Mouse (Mus musculus): Measurements from ENCODE around the gene Slc16a13.

Gene Slc16a13

DNA sequence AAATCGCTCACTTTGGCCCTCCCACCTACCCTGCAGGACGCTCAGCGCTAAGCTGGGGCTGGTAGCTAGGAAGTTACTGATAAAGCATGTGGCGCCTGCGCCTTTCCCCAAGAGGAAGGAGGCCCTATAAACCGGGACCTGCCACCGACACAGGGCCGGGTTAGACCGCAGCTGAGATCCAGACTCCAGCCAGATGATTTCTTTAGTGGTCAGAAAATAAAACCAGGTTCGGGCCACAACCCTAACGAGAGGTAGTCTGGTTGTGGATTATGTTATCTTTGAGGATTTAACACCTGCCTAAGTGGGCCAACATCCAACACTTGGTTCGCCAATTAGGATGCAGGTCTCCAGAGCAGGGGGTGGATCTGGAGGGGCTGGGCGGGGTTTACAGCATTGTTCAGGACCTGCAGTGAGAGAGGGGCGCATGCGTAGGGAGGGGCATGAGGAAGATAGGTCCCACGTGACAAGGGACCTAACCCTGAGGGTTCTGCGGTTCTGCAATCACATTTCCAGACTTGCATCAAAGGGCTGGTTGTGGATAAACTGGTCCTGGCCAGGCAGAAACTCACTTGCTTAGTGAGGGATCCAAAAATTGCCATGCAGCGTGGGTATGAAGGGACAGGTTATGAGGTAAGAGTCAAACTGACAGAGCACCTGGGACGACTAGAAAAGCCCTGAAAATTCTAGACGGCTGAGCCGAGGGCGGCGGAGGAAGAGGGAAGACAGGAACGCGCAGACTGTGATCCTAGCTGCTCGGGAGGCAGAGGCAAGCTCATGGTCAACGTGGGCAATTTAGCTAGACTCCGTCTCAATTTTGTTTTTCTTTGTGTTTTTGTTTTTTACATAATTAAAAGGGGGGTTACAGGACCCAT, at the start of gene Slc16a13:
TSS of gene Slc16a13 (minus strand) at position 334 of the 872 bp plus-strand sequence.
- peak; percentile 97 to 98 for DNase-seq

DNA sequence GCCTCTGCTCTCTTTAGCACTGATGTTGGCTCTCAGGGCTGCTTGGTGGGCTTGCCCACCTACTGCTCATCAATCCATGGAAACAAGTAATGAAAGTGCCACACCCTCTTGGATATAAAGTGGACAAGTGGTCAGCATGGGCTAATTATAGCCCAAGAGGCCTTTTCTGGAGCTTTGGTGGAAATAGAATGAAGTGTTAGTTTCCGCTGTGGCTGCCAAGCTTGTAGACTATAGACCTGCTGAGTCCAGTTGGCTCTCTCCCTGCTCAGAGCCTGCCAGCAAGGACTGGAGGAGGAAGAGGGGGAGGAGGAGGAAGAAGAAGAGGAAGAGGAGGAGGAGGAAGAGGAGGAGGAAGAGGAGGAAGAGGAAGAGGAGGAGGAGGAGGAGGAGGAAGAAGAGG, 45.5 kb upstream of the Slc16a13 start:
- DNase-seq = peak in 1 of 2 experiments; percentile 21

DNA sequence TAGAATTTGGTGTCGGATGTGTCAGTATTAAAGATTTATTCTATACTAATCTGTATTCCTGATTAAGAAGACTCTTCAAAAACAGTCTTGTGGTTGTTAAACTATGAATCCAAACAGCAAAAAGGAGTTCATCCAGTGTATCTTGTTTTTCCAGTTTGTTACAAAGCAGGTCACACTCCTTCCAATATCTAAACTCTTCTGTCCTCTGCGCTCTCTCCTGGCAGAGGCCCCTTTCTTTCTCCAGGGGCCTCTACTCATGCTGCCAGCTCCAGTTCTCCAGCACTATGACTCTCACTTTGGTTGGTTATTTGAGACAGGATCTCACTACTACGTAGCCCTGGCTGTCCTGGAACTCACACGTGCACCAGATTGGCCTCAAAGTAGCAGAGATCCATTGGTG, 45.0 kb upstream of the Slc16a13 start:
- no peak for DNase-seq

DNA sequence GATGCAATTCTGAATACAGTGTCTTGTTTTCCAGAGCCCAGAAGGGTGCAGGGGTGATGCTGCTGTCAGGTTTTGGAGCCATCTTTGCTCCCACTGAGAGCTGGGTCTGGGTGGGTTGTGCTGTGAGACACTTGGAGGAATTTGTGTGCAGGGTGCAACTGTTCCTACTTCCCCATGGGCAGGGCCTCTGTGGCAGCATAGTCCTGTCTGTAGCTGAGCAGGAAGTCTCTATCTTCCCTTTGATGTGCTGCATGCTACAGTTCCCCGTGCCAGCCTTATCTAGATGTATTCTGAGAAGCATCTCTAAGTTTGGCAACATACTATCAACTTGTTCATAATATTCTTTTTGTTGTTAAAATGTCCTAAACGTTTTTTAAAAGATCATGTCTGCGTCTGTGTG, 44.4 kb upstream of the Slc16a13 start:
- no peak for DNase-seq

DNA sequence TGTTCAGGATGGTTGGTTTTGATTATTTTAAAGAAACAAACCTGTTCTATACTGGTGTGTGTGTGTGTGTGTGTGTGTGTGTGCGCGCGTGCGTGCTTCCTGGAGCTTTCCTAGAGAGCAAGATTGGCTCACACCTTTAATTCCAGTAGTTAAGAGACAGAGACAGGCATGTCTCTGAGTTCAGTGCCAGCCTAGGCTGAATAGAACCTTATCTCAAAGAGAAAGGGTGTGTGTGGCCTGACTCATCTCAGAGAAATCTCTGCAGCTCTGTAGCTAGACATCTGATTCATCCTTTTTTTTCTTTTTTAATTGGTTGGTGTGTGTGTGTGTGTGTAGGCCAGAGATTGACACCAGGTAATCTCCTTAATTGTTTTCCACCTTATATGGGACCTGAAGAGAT, 38.2 kb upstream of the Slc16a13 start:
- DNase-seq = no peak

DNA sequence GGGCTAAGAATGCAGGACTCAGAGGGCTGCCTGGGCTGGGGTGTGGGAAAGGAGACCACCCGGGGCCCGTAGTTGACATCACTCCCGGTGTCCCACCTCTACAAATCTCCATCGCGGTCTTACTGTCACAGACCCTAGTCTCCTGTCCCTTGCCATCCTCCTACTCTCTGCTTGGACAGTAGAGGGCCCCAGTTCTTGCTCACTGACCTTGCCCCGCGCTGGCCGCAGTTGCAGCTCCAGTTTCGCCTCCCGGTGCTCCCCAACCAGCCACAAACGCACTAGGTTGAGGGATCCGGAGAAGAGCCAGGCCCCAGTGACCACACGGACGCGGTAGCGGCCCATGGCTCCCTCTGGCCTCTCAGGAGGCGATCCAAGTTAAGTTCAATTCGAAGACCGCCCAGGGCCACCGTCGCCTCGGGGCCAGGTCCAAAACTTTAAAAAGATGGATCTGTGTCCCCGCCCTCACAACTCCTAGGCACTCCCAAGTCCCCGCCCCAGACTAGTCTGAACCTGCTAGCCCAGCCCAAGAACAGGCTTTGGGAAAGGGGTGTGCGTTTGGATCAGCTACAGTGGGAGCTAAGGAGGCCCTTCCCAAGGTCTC, 34.2 kb upstream of the Slc16a13 start, which contains the start of gene Alox12:
TSS of gene Alox12 (minus strand) at position 423 of the 601 bp plus-strand sequence.
- no peak for DNase-seq

DNA sequence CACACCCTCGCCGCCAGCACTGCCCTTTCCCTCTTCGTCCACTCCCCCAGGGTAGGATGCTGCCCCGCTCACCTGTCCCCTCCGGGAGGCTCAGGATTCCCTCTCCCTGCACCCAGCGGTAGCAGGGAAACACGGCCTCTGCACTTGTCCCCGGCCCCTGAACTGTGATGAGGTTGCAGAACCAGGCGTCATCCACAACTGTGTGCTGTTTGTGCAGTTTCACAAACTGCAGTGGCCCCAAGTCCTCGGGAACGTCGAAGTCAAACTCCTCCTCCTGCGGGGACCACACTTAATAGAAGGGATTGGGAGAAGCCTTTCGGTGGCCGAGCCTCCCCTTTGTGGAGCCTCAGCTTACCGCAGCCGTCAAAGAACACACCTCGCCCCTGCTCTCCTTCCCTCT, 33.5 kb upstream of the Slc16a13 start:
- no peak for DNase-seq

DNA sequence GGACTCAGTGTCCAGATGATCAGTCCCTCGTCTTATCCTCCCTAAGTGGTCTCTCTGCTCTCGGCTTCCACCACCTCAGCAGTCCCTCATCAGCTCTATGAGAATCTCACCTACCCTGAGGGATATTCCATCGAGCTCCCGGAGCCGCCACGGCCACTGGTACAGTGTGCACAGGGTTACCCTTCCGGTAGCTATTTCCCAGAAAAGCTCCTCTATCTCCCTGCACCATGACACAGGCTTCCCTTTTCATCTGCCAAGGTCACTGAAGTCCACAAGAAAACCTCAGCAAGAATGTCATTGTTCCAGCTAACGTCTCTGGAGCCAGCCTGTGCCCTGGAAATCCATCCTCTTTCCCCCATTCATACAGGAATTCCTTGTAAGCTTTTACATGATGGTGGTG, 31.0 kb upstream of the Slc16a13 start:
- no peak for DNase-seq

DNA sequence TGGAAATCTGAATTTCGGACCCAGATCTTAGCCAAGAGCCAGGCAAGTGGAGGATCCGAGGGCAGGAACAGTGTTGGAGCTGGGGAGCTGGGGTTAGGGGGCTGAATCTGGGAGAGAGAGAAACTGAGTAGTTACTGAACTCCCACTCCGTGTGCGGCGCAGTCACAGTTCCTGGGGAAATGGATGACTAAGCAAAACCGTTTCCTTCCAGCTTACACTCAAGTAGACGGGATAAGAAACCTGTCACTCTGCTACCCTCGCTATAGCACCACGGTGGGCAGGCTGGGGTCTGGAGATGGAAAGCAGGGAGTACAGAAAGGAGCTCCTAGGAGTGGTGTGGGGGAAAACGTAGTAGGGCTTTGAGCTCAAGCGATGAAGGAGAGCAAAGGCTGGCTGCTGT, 29.3 kb upstream of the Slc16a13 start:
- DNase-seq = no peak

DNA sequence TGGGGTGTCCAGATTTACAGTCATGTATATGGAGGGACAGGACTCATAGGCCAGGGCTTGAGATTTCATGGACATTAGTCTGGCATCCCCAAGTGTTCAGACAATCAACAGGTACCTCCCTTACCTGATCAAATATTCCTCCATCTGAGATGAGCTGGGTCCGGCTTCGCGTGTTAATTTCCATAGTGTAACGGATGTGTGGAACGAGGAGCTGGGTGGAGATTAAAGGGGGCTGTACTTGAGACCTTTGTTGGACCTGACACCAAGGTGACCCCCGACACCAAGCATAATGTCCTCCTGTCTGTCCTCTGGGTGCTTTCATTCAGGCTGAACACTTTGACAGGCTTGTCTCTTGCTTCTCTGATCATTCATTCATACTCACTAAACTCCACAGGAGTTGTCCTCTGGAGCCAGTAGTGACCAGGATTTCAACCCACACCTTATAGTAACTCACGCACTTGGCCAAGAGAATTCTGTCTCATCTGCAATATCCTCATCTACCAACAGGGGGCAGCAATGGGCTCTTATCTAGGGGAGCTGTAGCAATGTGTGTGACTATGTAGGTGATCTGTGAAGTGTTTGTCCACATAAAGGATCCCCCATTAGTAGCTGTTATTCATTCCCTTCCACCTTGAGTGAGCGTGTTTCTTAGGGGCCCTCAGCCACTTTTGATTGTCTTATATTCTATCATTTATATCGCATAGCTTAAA, 26.4 kb upstream of the Slc16a13 start:
- peak; percentile 65 to 73 for DNase-seq

DNA sequence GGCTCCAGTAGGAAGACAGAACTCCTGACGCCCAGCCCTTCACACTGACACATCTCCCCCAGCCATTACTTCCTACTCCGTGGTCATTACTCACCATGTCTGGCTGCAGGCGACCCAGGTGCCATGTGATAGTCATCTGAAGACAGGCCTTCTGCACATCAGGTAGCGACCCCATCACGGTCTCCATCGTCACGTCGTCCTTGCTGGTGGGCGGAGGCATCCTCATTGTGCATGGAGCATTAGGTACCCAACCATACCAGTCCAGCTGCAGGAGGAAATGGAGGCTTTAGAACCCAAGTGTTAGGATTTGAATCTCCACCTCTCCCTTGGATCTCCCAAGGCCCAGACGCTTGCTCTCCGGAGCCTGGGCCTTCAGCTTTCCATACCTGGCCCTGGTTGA, 21.7 kb upstream of the Slc16a13 start:
- no peak for DNase-seq

DNA sequence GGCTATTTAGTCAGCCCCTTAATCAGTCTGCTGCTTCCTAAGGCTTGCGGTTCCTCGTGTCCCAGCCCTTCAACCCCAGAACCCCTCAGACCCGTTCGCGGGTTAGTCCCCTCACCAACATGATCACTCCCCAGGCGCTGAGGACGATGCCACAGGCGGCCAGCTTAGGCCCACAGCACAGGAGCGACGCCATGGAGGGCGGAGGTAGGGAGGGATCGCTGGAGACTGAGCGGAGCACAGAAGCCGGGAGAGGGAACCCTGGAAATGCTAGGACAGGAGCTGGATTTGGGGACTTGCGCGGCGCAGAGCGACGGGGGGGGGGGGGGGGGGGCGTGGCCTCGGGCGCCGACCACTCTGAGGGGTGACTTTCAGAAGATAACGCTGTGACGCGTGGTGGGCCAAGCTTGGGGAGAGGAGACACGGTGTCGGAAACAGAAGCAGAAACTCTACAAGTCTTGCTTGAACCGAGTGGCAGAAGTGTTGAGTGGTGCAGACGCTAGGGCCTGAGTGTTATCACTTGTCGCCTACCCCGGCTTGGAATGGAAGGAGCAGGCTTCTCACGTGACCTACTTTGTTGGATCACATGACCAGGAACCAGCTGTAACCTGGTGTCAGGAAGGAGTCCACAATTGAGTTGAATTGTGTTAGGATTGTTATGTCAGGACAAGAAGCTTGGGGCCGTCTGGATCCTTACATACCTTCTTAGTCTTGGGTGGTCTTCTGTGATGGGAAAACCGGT, 18.8 kb upstream of the Slc16a13 start, which contains the start of the genes Gm21988 and Rnasek:
TSS of gene Gm21988 (minus strand) at position 290 of the 739 bp plus-strand sequence.
TSS of gene Rnasek (minus strand) at position 302 of the 739 bp plus-strand sequence.
- peak; percentile 76 to 88 for DNase-seq

DNA sequence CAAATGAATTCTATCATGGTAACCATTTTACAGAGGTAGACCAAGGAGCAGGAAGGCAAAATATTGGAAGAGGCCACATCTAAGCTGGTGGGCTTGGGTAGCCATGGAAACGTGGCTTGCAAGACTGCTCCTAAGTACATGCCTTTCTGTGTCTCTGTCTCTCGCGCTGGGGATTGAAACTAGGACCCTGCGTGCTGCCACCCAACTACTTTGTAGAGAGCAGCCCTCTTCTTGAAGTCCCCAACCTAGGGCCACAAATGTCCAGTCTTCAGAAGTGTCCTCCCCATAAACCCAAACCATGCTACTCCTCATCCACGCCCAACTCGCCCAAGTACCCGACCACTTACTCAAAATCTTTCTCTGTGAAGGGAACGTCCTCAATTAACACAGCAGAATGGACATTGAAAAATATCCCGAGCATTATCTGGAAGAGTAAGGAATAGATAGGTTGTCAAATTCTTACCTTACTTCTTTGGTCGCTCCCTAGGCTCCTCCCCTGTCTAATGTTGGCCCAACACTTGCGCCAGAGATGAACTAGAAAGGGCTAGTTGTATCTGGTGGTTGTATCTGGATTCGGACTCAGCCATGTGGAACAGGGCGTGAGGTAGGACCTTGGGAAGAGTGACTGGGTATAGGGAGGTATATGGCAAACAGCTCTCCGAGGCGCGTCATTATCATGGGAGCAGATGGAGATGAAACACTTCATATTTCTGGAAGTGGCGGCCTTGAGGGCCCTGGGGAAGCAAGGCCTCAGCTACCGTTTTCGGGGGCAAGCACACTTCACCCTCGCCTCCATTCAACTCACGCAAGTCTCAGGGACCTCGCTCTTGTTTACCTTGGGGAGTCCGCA, 18.0 kb upstream of the Slc16a13 start:
- peak; percentile 22 to 30 for DNase-seq

DNA sequence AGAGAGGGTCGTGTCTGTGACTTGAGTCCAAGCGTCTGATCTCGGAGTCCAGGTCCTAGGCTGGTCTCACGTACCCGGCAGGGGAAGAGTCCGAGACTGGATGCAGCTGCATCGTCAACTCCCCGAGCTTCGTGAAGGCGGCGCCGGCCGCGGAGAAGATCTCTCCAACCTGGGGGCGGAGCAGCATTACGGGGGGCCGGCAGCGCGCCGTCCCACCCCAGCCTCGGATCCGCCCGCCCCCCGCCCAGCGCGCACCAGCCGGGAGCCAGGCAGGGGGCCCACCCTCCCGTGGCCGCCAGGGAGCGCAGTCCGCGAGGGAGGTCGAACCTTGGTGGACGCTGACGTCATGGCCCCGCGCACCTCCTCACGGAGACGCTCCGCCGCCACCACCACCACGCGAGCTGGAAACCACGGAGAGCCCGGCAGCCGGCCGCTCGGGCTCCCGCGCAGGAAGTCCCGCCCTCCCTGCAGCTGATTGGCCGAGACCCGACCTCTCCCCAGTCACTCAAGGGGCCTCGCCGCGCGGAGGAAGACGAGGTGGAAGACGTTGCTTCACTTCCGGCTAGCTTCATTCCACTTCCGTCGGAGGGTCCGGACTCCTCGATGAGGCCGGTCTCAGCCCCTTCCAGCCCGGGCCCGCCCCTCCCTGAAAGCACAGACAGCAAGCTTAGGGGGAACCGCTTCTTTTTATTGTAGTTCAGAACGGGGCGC, 16.7 kb upstream of the Slc16a13 start, which contains the start of gene 0610010K14Rik:
TSS of gene 0610010K14Rik (minus strand) at position 458 of the 711 bp plus-strand sequence.
- DNase-seq = peak; percentile 98 to 99

DNA sequence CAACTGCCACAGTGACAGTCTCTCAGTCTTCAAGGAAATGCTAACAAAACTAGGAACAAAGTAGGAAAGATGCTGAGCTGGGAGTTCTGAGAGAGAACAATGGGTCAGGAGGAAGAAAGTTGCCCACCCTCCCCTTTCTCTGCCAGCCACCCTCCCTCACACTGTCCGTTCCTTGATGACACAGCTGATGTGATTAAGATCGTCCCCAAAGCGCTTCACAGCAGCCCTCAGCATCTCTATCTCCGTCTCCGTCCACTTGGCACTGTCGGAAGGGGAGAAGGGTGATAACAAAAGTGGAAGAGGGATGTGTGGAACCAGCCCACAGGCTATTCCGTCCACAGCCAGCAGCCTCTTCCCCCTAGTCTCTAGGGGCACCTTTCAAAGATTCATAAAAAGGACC, 15.9 kb upstream of the Slc16a13 start:
- peak; percentile 6 to 19 for DNase-seq

DNA sequence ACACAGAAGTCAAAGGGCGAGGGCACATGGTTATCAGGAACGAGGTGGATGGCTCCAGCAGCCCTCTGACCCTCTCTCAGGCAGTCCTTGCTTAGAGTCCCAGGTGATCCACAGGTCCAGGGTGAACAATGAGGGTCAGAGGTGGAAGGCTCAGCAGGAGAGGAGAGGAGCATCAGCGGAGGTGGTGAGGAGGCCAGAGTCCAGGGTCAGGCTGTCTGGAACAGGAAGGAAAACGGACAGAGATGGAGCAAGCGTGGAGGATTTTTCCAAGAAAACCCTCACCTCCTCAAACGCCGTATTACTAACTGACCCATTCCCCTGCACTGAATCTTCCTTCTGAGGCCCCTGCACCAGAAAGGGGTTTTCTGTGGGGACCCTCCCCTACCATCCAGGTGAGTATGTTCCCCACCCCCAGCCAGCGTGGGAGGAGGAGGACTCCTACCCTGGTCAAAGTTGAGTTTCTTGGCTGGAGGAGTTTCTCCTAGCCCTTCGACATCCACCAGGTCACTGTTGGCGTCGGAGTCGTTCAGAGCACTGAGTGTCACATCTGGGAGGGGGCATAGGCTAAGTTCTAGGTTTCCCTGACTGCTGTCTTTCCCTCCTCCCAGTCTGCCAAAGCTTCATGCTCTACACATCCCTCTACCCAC, 14.5 kb upstream of the Slc16a13 start:
- no peak for DNase-seq

DNA sequence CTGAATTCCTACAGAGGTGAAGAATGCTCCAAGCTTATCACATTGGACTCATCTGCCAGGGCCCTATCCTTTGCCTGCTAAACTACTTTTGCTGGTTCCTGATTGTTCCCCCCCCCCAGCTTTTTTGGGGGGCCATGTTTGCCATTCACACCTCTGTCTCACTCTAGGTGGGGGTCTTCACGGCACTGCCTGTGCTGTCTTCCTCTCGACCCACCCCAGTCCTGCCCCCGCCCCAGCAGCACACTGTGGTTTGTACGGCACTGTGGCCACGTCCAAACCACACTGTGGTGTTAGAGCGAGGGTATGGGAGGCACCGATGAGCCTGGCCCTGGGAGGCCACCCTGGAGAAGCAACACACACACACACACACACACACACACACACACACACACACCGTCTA, 13.6 kb upstream of the Slc16a13 start:
- no peak for DNase-seq

DNA sequence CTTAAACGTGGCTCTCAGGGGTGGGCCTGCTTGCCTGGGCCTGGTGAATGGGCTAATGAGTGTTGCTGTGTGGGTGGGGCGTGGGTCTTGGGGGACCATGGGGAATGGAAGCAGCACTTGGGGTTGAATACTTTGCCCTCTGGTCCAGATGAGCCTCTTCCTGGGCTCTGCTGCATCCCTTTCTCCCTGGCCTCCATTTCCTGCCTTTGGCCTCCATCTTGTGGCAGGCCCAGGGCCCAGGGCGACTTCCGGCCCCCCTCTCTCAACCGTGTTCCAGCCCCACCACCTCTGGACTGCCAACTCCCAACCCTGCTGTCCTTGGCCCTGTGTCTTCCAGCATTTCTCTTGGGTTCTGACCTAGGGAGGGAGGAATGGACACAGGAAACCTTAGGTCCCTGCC, 13.2 kb upstream of the Slc16a13 start:
- DNase-seq = no peak

DNA sequence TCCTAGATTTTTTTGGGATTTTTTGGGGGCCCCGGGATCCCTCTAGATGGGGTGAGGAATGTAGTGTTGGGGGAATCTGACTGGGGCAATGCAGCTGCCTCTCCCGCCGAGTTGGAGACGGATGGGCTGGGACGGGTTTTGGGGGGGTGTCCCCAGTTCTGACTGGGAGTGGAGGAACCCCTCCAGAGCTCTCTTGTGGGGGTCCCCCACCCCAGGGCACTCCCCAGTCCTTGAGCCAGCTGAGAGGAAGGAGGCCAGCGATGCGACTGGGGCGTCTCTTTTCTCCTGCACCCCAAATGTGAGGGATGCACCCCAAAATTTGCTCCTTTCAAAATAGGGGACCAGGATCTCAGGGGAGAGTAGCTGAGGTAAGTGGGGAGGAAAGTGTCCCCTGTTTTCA, 12.2 kb upstream of the Slc16a13 start:
- peak in 1 of 2 experiments; percentile 52 for DNase-seq

DNA sequence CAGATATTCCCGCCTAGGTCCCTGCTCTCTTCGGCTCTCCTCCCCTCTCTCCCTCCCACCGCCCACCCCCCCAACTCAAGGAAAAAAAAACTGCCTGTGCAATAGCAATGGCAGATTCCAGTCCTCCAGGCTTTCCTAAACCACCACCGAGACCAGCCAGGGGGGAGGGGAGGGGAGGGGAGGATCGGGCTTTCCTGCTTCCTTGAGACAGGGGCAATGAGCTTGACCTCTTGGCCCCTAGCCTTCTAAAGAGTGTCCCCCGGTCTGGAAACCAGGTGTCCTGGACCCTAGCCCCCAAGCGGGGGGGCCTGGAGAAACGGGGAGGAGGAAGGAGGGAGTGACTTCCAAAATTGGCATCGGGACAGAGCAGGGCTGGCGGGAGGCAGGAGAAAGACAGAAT, 11.7 kb upstream of the Slc16a13 start:
- peak; percentile 66 to 75 for DNase-seq

Measured in cerebellum, postnatal 36 days (tissue).